Mouse (Mus musculus) lung, embryonic 14.5 days (tissue): ENCODE measurements around the gene Hectd3. TPM values are rescaled to one million over a fixed set of nuclear protein-coding genes. Genes with fewer than 3 reads are reported as not detected.

Source experiments
- ATAC-seq: fragments of 200-750 bp; cut with Nextera tagmentation; 2 replicates; pipeline ENCODE4 v1.8.0; 2017; ENCODE audit warnings: mild to moderate bottlenecking, moderate TSS enrichment, moderate library complexity; ENCODE audit not compliant: insufficient read depth
- DNase-seq: peaks from one replicate; pipeline ENCODE4 v3.0.0-alpha.2; 2015
- H3K27ac ChIP-seq: fragments of 300-500 bp; sonication (generic); 2 replicates; pipeline ENCODE4 v1.5.1; 2014; ENCODE audit warnings: low read depth, mild to moderate bottlenecking, moderate library complexity
- H3K27me3 ChIP-seq: fragments of 300-500 bp; sonication (generic); 2 replicates; pipeline ENCODE4 v1.6.1; 2014; ENCODE audit warnings: low read length, control low read depth; ENCODE audit not compliant: insufficient read depth
- H3K36me3 ChIP-seq: fragments of 300-500 bp; sonication (generic); 2 replicates; pipeline ENCODE4 v1.6.1; 2014; ENCODE audit warnings: control low read depth; ENCODE audit not compliant: insufficient read depth
- H3K4me1 ChIP-seq: fragments of 300-500 bp; sonication (generic); 2 replicates; pipeline ENCODE4 v1.6.1; 2014; ENCODE audit warnings: antibody characterized with exemption, control low read depth; ENCODE audit not compliant: insufficient read depth
- H3K4me2 ChIP-seq: fragments of 300-500 bp; sonication (generic); 2 replicates; pipeline ENCODE4 v1.6.1; 2014; ENCODE audit warnings: mild to moderate bottlenecking
- H3K4me3 ChIP-seq: fragments of 300-500 bp; sonication (generic); 2 replicates; pipeline ENCODE4 v1.5.1; 2014; ENCODE audit warnings: low read depth, low read length
- H3K9ac ChIP-seq: fragments of 300-500 bp; sonication (generic); 2 replicates; pipeline ENCODE4 v1.6.1; 2014
- H3K9me3 ChIP-seq: fragments of 300-500 bp; sonication (generic); 2 replicates; pipeline ENCODE4 v1.6.1; 2016; ENCODE audit warnings: low read depth, low read length, control low read depth
- CTCF ChIP-seq: IDR thresholded peaks from 2 replicates; pipeline ENCODE4 v1.5.1; 2016; ENCODE audit warnings: antibody characterized with exemption, low read depth
- WGBS: fragments of 180-500 bp; shearing (Covaris S2); extraction: QIAGEN DNeasy Blood & Tissue Kit; methylation state at CpG from one replicate; pipeline ENCODE4 v1.1.7; 2014; 5-methylcytosine and 5-hydroxymethylcytosine counted together
- polyA plus RNA-seq: library from polyadenylated mRNA; unstranded; fragments of >200 nt; fragmentation: Nextera tagmentation; extraction: Ambion mirVana; gene quantifications from 2 replicates; pipeline ENCODE4 v1.2.1, GENCODE M21; 2014

Hectd3 gene
- polyA plus RNA-seq = 7.9 and 9.1 TPM in 2 replicates

- no peaks in the 10 kb centered on the region for H3K9me3 ChIP-seq
- no peak for TF ChIP-seq CTCF
Measured at GRCm38 (mm10) chr4:116995131-116995797, at the start of gene Hectd3. TSS of gene Hectd3 (plus strand) at chr4:116995317.

GRCm38 (mm10) chr4:116951642-116952041, 43.5 kb upstream of the Hectd3 start:
- no peak overlapping the region for H3K4me3 ChIP-seq
- H3K4me1 ChIP-seq = no peaks in the 10 kb centered on the region
- ATAC-seq = no peak
- WGBS = 46% methylated on average over 1 of the region's 1 CpGs
- H3K27me3 ChIP-seq = no peaks in the 10 kb centered on the region
- no peak overlapping the region for H3K4me2 ChIP-seq
- DNase-seq = peak; percentile 41
- peak; percentile 49 for TF ChIP-seq CTCF
- H3K36me3 ChIP-seq = no peaks in the 10 kb centered on the region
- no peak overlapping the region for H3K27ac ChIP-seq
- H3K9me3 ChIP-seq = no peaks in the 10 kb centered on the region
- no peak overlapping the region for H3K9ac ChIP-seq

More at GRCm38 (mm10) chr4:116995131-116995797, at the start of gene Hectd3:
- Histone ChIP-seq H3K9ac (peak within 1 kb of the TSS; percentile 72), H3K4me1 (no peaks in the 10 kb centered on the region), H3K4me3 (peak within 1 kb of the TSS; percentile 86), H3K27me3 (no peaks in the 10 kb centered on the region), H3K27ac (peak within 1 kb of the TSS; percentile 56), H3K36me3 (peaks cover 31% of the 10 kb centered on the region), H3K4me2 (peak within 1 kb of the TSS; percentile 97)
- ATAC-seq = peak; percentile 62
- peak; percentile 74 for DNase-seq
- under 1% methylated on average over 58 of the region's 58 CpGs for WGBS

GRCm38 (mm10) chr4:116954951-116955350, 40.2 kb upstream of the Hectd3 start:
- no peak for TF ChIP-seq CTCF
- no peak overlapping the region for H3K27ac ChIP-seq
- DNase-seq (no peak), ATAC-seq (no peak)
- no peak overlapping the region for H3K4me3 ChIP-seq
- no peaks in the 10 kb centered on the region for H3K9me3 ChIP-seq
- no peaks in the 10 kb centered on the region for H3K4me1 ChIP-seq
- H3K4me2 ChIP-seq = no peak overlapping the region
- H3K27me3 ChIP-seq = no peaks in the 10 kb centered on the region
- WGBS = 86% methylated on average over 7 of the region's 7 CpGs
- no peaks in the 10 kb centered on the region for H3K36me3 ChIP-seq
- H3K9ac ChIP-seq = no peak overlapping the region

GRCm38 (mm10) chr4:116976503-116976902, 18.6 kb upstream of the Hectd3 start:
- no peak for ATAC-seq
- H3K36me3 ChIP-seq = no peaks in the 10 kb centered on the region
- no peak overlapping the region for H3K27ac ChIP-seq
- DNase-seq = no peak
- H3K27me3 ChIP-seq = no peaks in the 10 kb centered on the region
- no peak overlapping the region for H3K4me3 ChIP-seq
- H3K4me1 ChIP-seq = no peaks in the 10 kb centered on the region
- TF ChIP-seq CTCF = no peak
- no peak overlapping the region for H3K9ac ChIP-seq
- no peak overlapping the region for H3K4me2 ChIP-seq
- H3K9me3 ChIP-seq = no peaks in the 10 kb centered on the region
- WGBS = 60% methylated on average over 2 of the region's 2 CpGs

GRCm38 (mm10) chr4:116985681-116986080, 9.4 kb upstream of the Hectd3 start:
- DNase-seq (no peak), ATAC-seq (no peak)
- Histone ChIP-seq H3K9me3 (no peaks in the 10 kb centered on the region), H3K4me2 (no peak overlapping the region), H3K9ac (no peak overlapping the region), H3K36me3 (peaks cover 11% of the 10 kb centered on the region), H3K4me3 (no peak overlapping the region), H3K27ac (no peak overlapping the region), H3K27me3 (no peaks in the 10 kb centered on the region), H3K4me1 (no peaks in the 10 kb centered on the region)
- 88% methylated on average over 7 of the region's 7 CpGs for WGBS
- TF ChIP-seq CTCF = no peak

- Histone ChIP-seq H3K9me3 (no peaks in the 10 kb centered on the region), H3K4me2 (no peak overlapping the region), H3K9ac (no peak overlapping the region), H3K36me3 (peaks cover 18% of the 10 kb centered on the region), H3K27ac (no peak overlapping the region), H3K4me3 (no peak overlapping the region), H3K4me1 (no peaks in the 10 kb centered on the region), H3K27me3 (no peaks in the 10 kb centered on the region)
- ATAC-seq = peak; percentile 85
- peak; percentile 91 for TF ChIP-seq CTCF
- DNase-seq = peak; percentile 86
- 58% methylated on average over 17 of the region's 17 CpGs for WGBS
Measured at GRCm38 (mm10) chr4:116986400-116987121, 8.6 kb upstream of the Hectd3 start.

- Histone ChIP-seq H3K4me3 (no peak overlapping the region), H3K9ac (no peak overlapping the region), H3K4me2 (no peak overlapping the region), H3K27me3 (no peaks in the 10 kb centered on the region), H3K27ac (no peak overlapping the region), H3K36me3 (peaks cover 18% of the 10 kb centered on the region), H3K9me3 (no peaks in the 10 kb centered on the region), H3K4me1 (no peaks in the 10 kb centered on the region)
- 64% methylated on average over 5 of the region's 5 CpGs for WGBS
- TF ChIP-seq CTCF = no peak
- DNase-seq = no peak
- no peak for ATAC-seq
Measured at GRCm38 (mm10) chr4:116987122-116987456, 8.0 kb upstream of the Hectd3 start.
